Mouse (Mus musculus) limb, embryonic 13.5 days (tissue): Measurements from ENCODE around the gene Gm49333. TPM values are rescaled to one million over a fixed set of nuclear protein-coding genes. Genes with fewer than 3 reads are reported as not detected.

ENCODE experiments used
- microRNA counts: library from miRNA; unstranded; fragments of <30 nt; microRNA quantifications from one replicate; lab custom pipeline; 2016
- microRNA-seq: library from miRNA; unstranded; fragments of <30 nt; microRNA quantifications from one replicate; pipeline ENCODE4, GENCODE M21; 2016
- polyA plus RNA-seq: library from polyadenylated mRNA; unstranded; fragments of >200 nt; fragmentation: Nextera tagmentation; extraction: Ambion mirVana; gene quantifications from 2 replicates; pipeline ENCODE4 v1.2.1, GENCODE M21; 2015

The Gm49333 gene
- polyA plus RNA-seq, 1 experiment from 2014 or later, result not detected

MicroRNAs within 50 kb of the gene (microRNA counts, 519-probe panel; counts per million panel counts)
- 3,250 counts per million, percentile 55 among the panel's probes with 10 or more counts for microRNA mmu-miR-1224 (lab: Ali Mortazavi, UCI)

Small RNAs within 50 kb of the gene (microRNA-seq; reads per million reads assigned to microRNA genes)
- gene Mir1224, result 0.52 reads per million

Other genes with a start within 250 kb of the Gm49333 start
- 86.9 and 100 TPM in 2 replicates for gene Abcc5, start 185.2 kb upstream of the Gm49333 start, polyA plus RNA-seq
- gene Eif2b5, start 112.8 kb upstream of the Gm49333 start, polyA plus RNA-seq, result 109 and 113 TPM in 2 replicates
- gene Dvl3, start 94.6 kb upstream of the Gm49333 start, polyA plus RNA-seq, result 28.0 and 28.7 TPM in 2 replicates
- gene Ap2m1, start 76.1 kb upstream of the Gm49333 start, polyA plus RNA-seq, result 629 and 657 TPM in 2 replicates
- gene Abcf3, start 63.0 kb upstream of the Gm49333 start, polyA plus RNA-seq, result 68.1 and 78.1 TPM in 2 replicates
- gene Vwa5b2, start 22.1 kb upstream of the Gm49333 start, polyA plus RNA-seq, result 0.73 and 1.5 TPM in 2 replicates
- 37.2 and 37.7 TPM in 2 replicates for gene Eef1akmt4, start within 50 bp of the Gm49333 start, polyA plus RNA-seq
- gene Alg3, start 125 bp downstream of the Gm49333 start, polyA plus RNA-seq, result 39.5 and 41.1 TPM in 2 replicates
- 0.92 and 1.2 TPM in 2 replicates for gene Camk2n2, start 9.7 kb downstream of the Gm49333 start, polyA plus RNA-seq
- 6.9 and 7.5 TPM in 2 replicates for gene Ece2, start 18.2 kb downstream of the Gm49333 start, polyA plus RNA-seq
- gene Psmd2, start 40.0 kb downstream of the Gm49333 start, polyA plus RNA-seq, result 342 and 355 TPM in 2 replicates
- 175 and 183 TPM in 2 replicates for gene Eif4g1, start 56.7 kb downstream of the Gm49333 start, polyA plus RNA-seq
- gene Fam131a, start 81.6 kb downstream of the Gm49333 start, polyA plus RNA-seq, result 8.5 and 10.4 TPM in 2 replicates
- gene Polr2h, start 106.1 kb downstream of the Gm49333 start, polyA plus RNA-seq, result 117 and 118 TPM in 2 replicates
- gene Clcn2, start 106.1 kb downstream of the Gm49333 start, polyA plus RNA-seq, result 23.3 and 23.5 TPM in 2 replicates
- 9.1 and 9.3 TPM in 2 replicates for gene Chrd, start 121.5 kb downstream of the Gm49333 start, polyA plus RNA-seq
- 0.66 and 0.74 TPM in 2 replicates for gene Thpo, start 122.9 kb downstream of the Gm49333 start, polyA plus RNA-seq